ENCODE assay signal across 8 mouse cellular contexts in genomic region chr1:73932421-73933145, GRCm38 (mm10).
DNase-seq lines count a peak whose midpoint lies in the region; ATAC-seq and TF ChIP-seq lines count a peak whose summit lies in the region.

No protein-coding gene starts in this region.

- TF ChIP-seq EP300 in liver, postnatal 0 days (IDR thresholded peaks at IDR 0.05; ENCODE audit: low read depth), result no peak

- H3K27me3 ChIP-seq in liver, postnatal 0 days (ENCODE audit: insufficient read depth, low read length), result no peaks in the 10 kb centered on the region
- H3K27me3 ChIP-seq in liver, embryonic 12.5 days (replicated peaks), result no peaks in the 10 kb centered on the region
- no peaks in the 10 kb centered on the region for H3K27me3 ChIP-seq in neural tube, embryonic 15.5 days (replicated peaks)

- no peak overlapping the region for H3K4me3 ChIP-seq in liver, postnatal 0 days (ENCODE audit: low read depth, low read length)
- H3K4me3 ChIP-seq in liver, embryonic 12.5 days, result no peak overlapping the region
- no peak overlapping the region for H3K4me3 ChIP-seq in neural tube, embryonic 15.5 days (replicated peaks)

- peak overlapping the region; percentile 55 for H3K27ac ChIP-seq in liver, postnatal 0 days (ENCODE audit: low read depth)
- H3K27ac ChIP-seq in liver, embryonic 12.5 days, result no peak overlapping the region
- no peak overlapping the region; the same call in 1 of the 2 replicates for H3K27ac ChIP-seq in neural tube, embryonic 15.5 days (replicated peaks)

- H3K9ac ChIP-seq in liver, postnatal 0 days (replicated peaks), result no peak overlapping the region
- no peak overlapping the region for H3K9ac ChIP-seq in liver, embryonic 12.5 days
- H3K9ac ChIP-seq in neural tube, embryonic 15.5 days (replicated peaks), result no peak overlapping the region

- TF ChIP-seq CTCF in liver, postnatal 0 days (IDR thresholded peaks at IDR 0.05; ENCODE audit: low read depth), result no peak

- no peak overlapping the region for H3K4me2 ChIP-seq in liver, postnatal 0 days (ENCODE audit: low read depth, low read length)
- H3K4me2 ChIP-seq in liver, embryonic 12.5 days, result no peak overlapping the region
- no peak overlapping the region for H3K4me2 ChIP-seq in neural tube, embryonic 15.5 days

- peaks cover 12% of the 10 kb centered on the region for H3K36me3 ChIP-seq in liver, postnatal 0 days (replicated peaks; ENCODE audit: insufficient read depth, low read length)
- peaks cover 3% of the 10 kb centered on the region; the same call in 1 of the 2 replicates for H3K36me3 ChIP-seq in liver, embryonic 12.5 days
- no peaks in the 10 kb centered on the region for H3K36me3 ChIP-seq in neural tube, embryonic 15.5 days

- no peaks in the 10 kb centered on the region for H3K9me3 ChIP-seq in liver, postnatal 0 days (ENCODE audit: low read length)
- H3K9me3 ChIP-seq in liver, embryonic 12.5 days (replicated peaks), result no peaks in the 10 kb centered on the region
- H3K9me3 ChIP-seq in neural tube, embryonic 15.5 days (replicated peaks), result no peaks in the 10 kb centered on the region

- intact Hi-C loops in gastrocnemius, postnatal 14 days (cut with DNase I; ENCODE audit: low total_unique reads), result no loop called here

- ATAC-seq in liver, postnatal 0 days, result peak; percentile 44
- no peak for ATAC-seq in liver, embryonic 12.5 days
- ATAC-seq in neural tube, embryonic 15.5 days (ENCODE audit: low FRiP score), result no peak

- 73% methylated on average over 10 of the region's 10 CpGs for WGBS in liver, postnatal 0 days (ENCODE audit: insufficient replicate concordance)
- 74% methylated on average over 10 of the region's 10 CpGs for WGBS in liver, embryonic 12.5 days (ENCODE audit: insufficient replicate concordance)
- WGBS in neural tube, embryonic 15.5 days, result 82% methylated on average over 10 of the region's 10 CpGs

- H3K4me1 ChIP-seq in liver, postnatal 0 days (ENCODE audit: insufficient read depth), result peaks cover 33% of the 10 kb centered on the region
- peaks cover 22% of the 10 kb centered on the region for H3K4me1 ChIP-seq in liver, embryonic 12.5 days
- H3K4me1 ChIP-seq in neural tube, embryonic 15.5 days, result peaks cover 8% of the 10 kb centered on the region; the same call in 1 of the 2 replicates

- DNase-seq in liver, postnatal 0 days, result peak; percentile 53
- DNase-seq in gastrocnemius, postnatal 14 days, result peak; percentile 66
- DNase-seq in kidney, adult 18-20 months, result peak; percentile 79
- DNase-seq in lung, postnatal 4 days, result peak; percentile 62 to 86
- DNase-seq in cerebellum, adult 18-20 months, result no peak
- no peak for DNase-seq in spleen, postnatal 10 days (ENCODE audit: low spot score in 2 of 2)

Comparison
In these comparisons a context has a peak if more than half of its experiments do, and no peak if none do; other contexts are left out.
1. DNase-seq: peak in liver, postnatal 0 days (single experiment), gastrocnemius, postnatal 14 days (single experiment), kidney, adult 18-20 months (single experiment) and lung, postnatal 4 days (2 of 2); none in cerebellum, adult 18-20 months (0 of 2) and spleen, postnatal 10 days (0 of 2).